Mouse (Mus musculus) cerebellum, postnatal 10 days (tissue): ENCODE results near the gene Ppib.

Source experiments
- DNase-seq, 2 experiments: peaks; one replicate each; pipeline ENCODE4 v3.0.0; 2021; ENCODE audit warnings: mixed read lengths in 2 of 2

Ppib gene

GRCm38 (mm10) chr9:66059583-66060307, at the start of gene Ppib:
TSS of gene Ppib (plus strand) at chr9:66060222.
- peak; percentile 99 for DNase-seq

GRCm38 (mm10) chr9:66020601-66021000, 39.4 kb upstream of the Ppib start:
- DNase-seq: no peak

DNA sequence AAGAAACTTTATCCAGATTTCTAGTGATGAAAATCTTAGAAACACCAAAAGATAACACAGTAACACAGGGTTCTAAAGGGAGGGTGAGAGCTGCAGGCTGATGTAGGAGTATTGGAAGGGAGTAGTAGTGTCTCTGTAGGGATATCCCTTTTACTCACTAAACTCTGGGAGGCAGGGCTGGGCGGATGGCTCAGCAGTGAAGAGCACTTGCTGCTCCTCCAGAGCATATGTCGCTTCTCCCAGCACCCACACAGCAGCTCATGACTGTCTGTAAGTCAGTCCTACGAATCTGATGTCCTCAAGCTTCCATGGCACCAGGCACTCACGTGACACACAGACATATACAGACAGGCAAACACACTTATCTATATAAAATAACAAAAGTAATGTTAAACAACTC, 21.9 kb upstream of the Ppib start:
- DNase-seq: no peak

- no peak for DNase-seq
Measured at GRCm38 (mm10) chr9:66038581-66038980, 21.4 kb upstream of the Ppib start.

DNA sequence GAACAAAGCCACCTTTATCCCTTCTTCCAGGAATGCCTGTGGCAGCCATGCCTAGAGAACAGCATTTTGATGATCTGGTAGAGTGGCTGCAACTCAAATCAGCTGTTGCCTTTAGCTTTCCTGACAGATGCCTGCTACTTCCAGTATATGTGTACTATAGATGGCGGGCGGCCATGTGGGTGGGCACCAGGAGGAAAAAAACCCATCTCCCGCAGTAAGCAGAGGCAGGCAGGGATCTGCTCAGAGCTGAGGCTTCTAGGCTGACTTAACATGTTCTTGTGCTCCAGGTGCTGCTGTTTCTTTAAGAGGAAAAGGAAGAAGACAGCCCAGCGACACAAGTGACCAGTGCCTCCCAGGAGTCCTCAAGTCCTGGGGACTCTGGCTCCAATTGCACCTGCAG, 20.7 kb upstream of the Ppib start:
- DNase-seq: no peak

DNA sequence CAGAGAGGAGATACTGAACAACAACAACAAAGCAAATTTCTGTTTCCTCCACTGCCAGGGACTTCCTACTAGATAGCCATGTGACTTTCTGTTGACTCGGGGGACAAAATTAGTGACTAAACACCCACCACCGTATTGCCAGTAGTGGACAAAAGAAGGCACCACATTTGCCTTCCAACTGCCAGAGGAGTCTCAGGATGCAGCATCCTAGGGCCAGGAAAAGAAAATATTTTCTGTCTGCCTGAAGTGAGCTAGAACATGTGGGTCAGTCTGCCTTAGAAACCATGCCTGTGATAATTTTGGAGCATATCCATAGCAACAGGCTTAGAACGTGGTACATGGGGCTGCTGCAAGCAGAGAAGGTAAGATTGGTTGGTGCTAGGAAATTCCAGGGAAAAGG, 19.2 kb upstream of the Ppib start:
- no peak for DNase-seq

DNA sequence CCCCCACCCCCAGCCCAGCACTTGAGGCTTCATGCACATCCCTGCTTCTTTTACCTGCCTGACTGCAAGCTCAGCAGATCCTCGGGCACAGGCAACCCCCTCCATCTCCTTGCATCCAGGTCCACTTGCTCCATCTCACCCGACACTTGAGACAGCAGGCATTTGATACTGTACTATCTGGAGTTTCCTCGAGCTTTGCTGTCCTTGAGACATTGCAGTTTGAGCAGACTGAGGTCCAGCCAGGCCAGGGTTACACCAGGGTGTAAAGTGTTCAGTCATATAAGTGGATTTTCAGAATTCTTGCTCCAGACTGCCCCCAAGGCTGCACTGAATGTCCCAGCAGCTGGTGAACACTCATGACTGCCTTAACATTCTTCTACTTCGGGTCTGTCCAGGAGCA, 17.7 kb upstream of the Ppib start:
- DNase-seq: no peak

DNA sequence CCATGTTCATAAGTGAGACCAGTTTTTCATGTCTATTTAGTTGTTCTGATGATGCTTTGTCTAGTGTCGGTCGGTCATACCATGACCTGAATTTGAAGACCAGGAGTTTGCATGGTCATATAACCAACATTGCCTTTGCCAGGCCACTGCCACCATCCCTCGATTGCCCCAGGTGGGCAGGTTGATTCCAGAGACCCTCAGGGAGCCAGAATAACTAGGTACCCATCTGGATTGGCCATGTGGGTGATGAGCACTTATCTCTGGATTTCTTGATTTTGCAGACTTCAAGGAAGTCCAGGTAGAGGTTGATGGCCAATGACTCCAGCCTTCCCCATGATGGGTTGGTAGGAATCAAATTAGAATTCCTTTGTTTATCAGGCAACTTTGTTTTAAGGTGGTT, 16.8 kb upstream of the Ppib start:
- no peak for DNase-seq

DNA sequence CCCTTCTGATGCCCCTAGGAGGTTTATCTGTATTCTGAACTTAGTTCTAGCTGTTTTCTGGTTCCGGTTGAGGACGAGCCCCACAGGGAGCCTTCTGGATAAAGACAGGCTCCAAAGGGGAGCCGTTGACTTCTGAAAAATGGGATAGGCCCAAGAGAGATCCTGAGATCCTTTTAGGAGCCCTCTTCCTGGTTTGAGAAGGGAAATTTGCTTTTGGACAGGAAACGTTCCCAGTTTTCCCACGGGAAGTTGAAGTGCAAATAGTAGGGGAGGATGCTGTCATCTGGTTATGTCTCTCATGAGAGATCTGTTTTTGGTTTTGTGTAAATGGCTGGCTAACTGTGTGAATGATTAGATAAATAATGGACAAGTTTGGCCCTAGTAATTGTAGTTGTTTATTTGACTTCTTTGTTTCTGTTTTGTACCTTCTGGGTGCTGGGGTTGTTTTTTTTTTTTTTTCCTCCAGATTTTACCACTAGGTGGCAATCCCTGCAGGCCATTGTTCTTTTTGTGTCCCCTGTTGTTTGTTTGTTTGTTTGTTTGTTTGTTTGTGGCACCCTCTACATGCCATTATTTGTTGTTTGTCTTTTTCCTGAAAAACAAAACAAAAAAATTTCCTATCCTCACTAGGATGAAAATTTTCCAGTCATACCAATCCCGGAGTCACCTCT, 10.0 kb upstream of the Ppib start:
- DNase-seq: no peak

- peak; percentile 19 to 34 for DNase-seq
Measured at GRCm38 (mm10) chr9:66051493-66051892, 8.5 kb upstream of the Ppib start.

DNA sequence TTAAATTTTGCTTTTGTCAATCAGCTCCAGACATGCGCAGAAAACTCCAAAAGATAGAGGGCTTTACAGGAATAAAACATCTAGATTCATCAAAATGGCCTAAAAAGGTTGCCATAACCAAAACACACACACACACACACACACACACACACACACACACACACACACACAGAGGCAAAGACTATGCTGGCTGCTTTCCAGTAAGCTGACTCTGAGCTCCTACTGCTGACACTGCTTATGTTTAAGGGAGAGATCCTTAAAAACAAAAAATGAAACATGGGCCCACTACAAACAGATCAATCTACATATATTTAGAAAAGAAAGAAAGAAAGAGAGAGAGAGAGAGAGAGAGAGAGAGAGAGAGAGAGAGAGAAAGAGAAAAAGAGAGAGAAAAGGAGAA, 7.3 kb upstream of the Ppib start:
- DNase-seq: no peak

GRCm38 (mm10) chr9:66053620-66054019, 6.4 kb upstream of the Ppib start:
- no peak for DNase-seq

DNA sequence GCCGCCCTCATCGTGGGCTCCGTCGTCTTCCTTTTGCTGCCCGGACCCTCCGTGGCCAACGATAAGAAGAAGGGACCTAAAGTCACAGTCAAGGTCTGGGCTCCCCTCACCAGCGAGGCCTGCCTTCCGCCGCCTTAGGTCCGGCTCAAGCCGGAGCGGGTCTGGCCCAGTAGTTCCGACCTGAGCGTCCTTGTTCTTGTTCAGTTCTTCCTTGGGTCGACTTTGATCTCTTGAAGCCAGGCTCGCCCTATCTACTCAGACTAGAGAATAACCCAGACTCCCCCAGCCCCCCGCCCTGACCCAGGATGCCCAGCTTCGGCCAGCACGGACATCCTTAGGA, 256 bp downstream of the Ppib start:
- DNase-seq: no peak

DNA sequence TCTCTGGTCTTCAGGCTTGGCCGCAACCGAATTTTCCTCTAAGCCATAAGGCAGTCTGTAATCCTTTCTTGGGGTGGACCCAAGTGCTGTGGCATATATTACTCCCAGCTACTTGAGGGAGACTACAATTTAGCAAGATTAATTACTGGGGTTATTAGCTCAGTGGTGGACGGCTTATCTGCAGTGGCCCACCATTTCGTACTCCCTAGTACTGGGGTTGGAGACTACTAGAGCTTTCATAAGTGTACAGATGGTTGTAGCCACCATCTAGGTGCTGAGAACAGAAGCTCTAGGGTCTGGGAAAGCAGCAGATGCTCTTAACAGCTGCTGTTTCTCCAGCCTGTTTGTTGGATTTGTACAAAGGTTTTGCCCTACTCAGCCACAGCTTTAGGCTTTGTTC, 964 bp downstream of the Ppib start:
- DNase-seq: peak; percentile 54 to 56

GRCm38 (mm10) chr9:66061656-66062055, 1.6 kb downstream of the Ppib start:
- DNase-seq: peak; percentile 67 to 76

DNA sequence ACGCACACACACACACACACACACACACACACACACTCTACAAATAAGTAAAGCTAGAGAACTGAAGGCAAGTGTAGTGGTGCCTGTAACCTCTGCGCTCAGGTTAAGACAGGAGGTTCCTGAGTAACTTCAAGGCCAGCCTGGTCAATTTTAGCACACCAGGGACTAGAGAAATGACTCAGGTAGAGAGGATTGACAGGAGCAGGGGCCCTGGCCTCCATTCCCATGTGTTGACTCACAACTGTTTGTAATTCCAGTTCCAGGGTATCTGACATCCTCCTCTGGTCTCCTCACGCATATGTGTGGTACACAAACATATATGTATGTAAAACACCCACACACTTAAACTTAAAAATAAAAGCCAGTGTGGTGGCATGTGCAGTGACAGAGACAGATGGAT, 3.4 kb downstream of the Ppib start:
- no peak for DNase-seq

GRCm38 (mm10) chr9:66064316-66064715, 4.3 kb downstream of the Ppib start:
- peak; percentile 71 to 80 for DNase-seq

GRCm38 (mm10) chr9:66066791-66067190, 6.8 kb downstream of the Ppib start:
- DNase-seq: no peak

GRCm38 (mm10) chr9:66067542-66067941, 7.5 kb downstream of the Ppib start:
- peak; percentile 68 for DNase-seq

DNA sequence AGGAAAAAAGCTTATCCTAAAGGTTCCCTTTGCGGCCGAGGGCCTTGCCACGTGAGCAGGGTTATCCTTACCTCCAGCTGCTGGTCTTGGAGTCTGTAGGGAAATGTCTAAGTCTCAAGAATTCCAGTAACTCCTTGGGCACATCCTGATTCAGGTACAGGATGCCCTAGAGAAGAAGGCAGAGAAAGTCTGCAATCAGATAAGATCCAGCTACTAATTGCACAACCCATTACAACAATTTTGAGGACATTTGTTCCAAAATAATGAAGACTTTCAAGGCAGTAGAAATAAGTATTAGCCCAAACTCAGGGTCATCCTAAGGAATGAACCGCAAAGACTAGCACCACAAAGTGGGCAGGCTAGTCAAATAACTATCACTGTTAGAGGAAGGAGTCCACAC, 8.0 kb downstream of the Ppib start:
- DNase-seq: no peak

GRCm38 (mm10) chr9:66068971-66069391, 9.0 kb downstream of the Ppib start:
- DNase-seq: peak; percentile 75 to 78

- peak; percentile 90 to 94 for DNase-seq
Measured at GRCm38 (mm10) chr9:66069583-66069982, 9.6 kb downstream of the Ppib start, which contains the start of gene Snx22. TSS of gene Snx22 (minus strand) at chr9:66069719.

GRCm38 (mm10) chr9:66070151-66070550, 10.1 kb downstream of the Ppib start:
- no peak for DNase-seq

DNA sequence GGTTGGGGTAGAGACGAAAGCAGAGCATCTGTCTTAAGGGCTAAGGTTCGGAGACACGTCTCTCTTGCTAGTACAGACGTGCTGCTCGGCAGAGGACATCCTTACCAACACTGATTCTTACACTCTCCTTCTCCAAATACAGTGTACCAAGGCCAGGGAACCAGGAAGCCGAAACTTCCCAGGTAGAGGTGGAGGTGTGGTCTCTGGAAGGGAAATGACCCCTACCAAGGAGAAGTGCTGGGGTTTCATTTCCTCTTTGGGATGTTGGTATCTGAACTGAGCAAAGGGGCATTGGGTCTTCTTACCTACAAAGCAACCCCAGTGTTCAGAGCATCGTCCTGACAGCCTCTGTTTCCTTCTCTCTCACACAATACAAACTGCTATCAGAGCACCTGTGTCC, 12.7 kb downstream of the Ppib start:
- no peak for DNase-seq

GRCm38 (mm10) chr9:66078072-66078471, 18.1 kb downstream of the Ppib start:
- DNase-seq: no peak
